Mouse (Mus musculus) thymus, adult 18-20 months (tissue): ENCODE measurements around the gene Il1rap.

Source experiments
- DNase-seq, 2 experiments: peaks; one replicate each; pipeline ENCODE4 v3.0.0; 2022; ENCODE audit warnings: mixed read lengths in 2 of 2

The Il1rap gene

GRCm38 (mm10) chr16:26581048-26581912 is at the start of gene Il1rap:
Gene Il1rap (plus strand): TSS chr16:26581704.
- DNase-seq, result peak; percentile 90 to 91

- no peak for DNase-seq
Observed at GRCm38 (mm10) chr16:26532287-26532686, 49.2 kb upstream of the Il1rap start.

GRCm38 (mm10) chr16:26546170-26546878 is 35.2 kb upstream of the Il1rap start:
- no peak for DNase-seq

- no peak for DNase-seq
Observed at GRCm38 (mm10) chr16:26546879-26547206, 34.7 kb upstream of the Il1rap start.

GRCm38 (mm10) chr16:26549221-26549620 is 32.3 kb upstream of the Il1rap start:
- DNase-seq, result no peak

GRCm38 (mm10) chr16:26552234-26552633 is 29.3 kb upstream of the Il1rap start:
- no peak for DNase-seq

- no peak for DNase-seq
Observed at GRCm38 (mm10) chr16:26558797-26559196, 22.7 kb upstream of the Il1rap start.

- DNase-seq, result no peak
Observed at GRCm38 (mm10) chr16:26561743-26562142, 19.8 kb upstream of the Il1rap start.

GRCm38 (mm10) chr16:26562771-26563170 is 18.7 kb upstream of the Il1rap start:
- no peak for DNase-seq

GRCm38 (mm10) chr16:26569387-26569978 is 12.0 kb upstream of the Il1rap start:
- no peak for DNase-seq

GRCm38 (mm10) chr16:26571836-26572235 is 9.7 kb upstream of the Il1rap start:
- DNase-seq, result no peak

GRCm38 (mm10) chr16:26574173-26574572 is 7.3 kb upstream of the Il1rap start:
- DNase-seq, result no peak

GRCm38 (mm10) chr16:26581913-26582376 is 441 bp downstream of the Il1rap start:
- DNase-seq, result no peak

- no peak for DNase-seq
Observed at GRCm38 (mm10) chr16:26585806-26586205, 4.3 kb downstream of the Il1rap start.

- no peak for DNase-seq
Observed at GRCm38 (mm10) chr16:26590897-26591570, 9.5 kb downstream of the Il1rap start.

GRCm38 (mm10) chr16:26596440-26596839 is 14.9 kb downstream of the Il1rap start:
- no peak for DNase-seq

GRCm38 (mm10) chr16:26597307-26597706 is 15.8 kb downstream of the Il1rap start:
- DNase-seq, result no peak

GRCm38 (mm10) chr16:26598591-26598990 is 17.1 kb downstream of the Il1rap start:
- DNase-seq, result no peak

- no peak for DNase-seq
Observed at GRCm38 (mm10) chr16:26601482-26601881, 20.0 kb downstream of the Il1rap start.

- DNase-seq, result no peak
Observed at GRCm38 (mm10) chr16:26604621-26605020, 23.1 kb downstream of the Il1rap start.

- DNase-seq, result no peak
Observed at GRCm38 (mm10) chr16:26608003-26608402, 26.5 kb downstream of the Il1rap start.

GRCm38 (mm10) chr16:26610508-26610907 is 29.0 kb downstream of the Il1rap start:
- DNase-seq, result no peak
